Mouse (Mus musculus): ENCODE measurements around the gene Gm12184. TPM values are rescaled to one million over a fixed set of nuclear protein-coding genes. Genes with fewer than 3 reads are reported as not detected.

Gene Gm12184
- 1.8 TPM for polyA plus RNA-seq (2014; fragmentation: Illumina TruSeq; extraction: RNeasy Lipid Tissue Mini Kit (QIAGEN cat#74804); ENCODE audit: low read depth, low replicate concordance)

GRCm38 (mm10) chr11:48825979-48826751 is at the start of gene Gm12184, which contains the start of gene Trim7:
Gene Gm12184, minus strand, starts transcription at chr11:48826655.
Gene Trim7, plus strand, starts transcription at chr11:48826140.

DNA sequence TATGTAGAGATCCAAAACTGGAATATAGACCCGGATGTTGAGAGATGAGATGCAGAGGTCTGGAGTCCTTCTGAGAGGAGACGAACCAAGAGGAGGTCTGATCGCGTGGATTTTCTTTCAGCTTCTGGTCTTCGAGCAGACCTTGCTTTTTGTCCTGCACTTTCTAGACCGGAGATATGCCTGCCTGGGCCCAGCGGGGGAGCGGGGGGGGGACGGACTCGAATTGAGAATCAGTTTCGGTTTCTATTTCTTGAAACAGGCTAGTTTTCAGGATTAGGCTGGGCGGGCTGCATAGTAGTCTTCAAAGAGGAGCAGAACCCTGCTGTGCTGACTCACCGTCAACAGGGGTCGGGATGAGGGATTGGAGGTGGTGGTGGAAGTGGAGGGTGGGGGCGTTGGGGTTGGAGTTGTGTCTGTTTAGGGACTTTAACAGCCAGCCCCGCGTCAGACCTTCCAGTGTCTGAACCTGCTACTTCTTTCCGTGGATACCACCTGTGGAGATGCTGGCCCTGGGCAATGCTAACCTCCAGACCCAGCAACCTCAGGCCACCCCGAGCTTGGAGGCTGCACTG is 44.8 kb upstream of the Gm12184 start, which contains the start of gene Irgm1:
Gene Irgm1 (minus strand): TSS at position 483 of the 572 bp plus-strand sequence.

DNA sequence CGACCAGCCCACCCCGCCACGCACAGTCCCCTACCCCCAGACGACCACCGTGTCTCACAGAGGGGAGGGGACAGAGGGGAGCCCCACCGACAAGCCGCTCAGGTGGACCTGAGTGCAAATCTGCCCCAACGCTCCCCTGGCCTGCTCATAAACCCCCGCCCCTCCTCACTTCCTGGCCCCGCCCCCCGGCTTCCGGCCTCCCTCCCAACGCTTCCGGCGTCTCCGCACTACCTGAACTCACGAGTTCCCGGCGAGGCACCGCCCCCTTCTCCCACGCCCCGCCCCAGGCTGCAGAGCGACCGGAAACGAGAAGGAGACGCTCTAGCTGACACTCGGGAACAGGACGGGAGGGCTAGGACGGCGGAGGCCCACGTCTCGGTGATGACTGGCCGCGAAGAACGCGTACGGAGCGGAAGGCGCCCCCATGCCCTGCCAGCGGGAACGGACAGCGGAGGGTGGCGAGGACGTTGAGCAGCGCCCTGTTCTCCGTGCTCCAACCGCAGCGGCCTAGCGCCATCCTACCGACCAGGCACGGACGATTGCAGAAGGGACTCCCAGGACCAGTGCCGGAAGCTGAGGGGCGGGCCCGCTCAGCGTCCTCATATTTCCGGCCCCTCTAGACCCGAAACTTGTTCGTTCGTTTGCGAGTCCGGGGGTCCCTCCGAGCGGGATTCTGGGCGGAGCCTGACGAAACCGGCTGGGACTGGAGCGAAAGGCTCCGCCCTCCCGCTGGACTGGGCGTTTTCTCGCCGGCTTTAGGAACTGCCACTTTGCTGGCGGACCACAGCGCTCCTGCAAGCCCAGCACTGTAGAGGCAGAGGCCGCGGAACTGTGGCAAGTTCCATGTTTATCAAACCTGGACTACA is 9.4 kb downstream of the Gm12184 start, which contains the start of gene Trim41:
Gene Trim41 (minus strand): TSS at position 554 of the 866 bp plus-strand sequence.

DNA sequence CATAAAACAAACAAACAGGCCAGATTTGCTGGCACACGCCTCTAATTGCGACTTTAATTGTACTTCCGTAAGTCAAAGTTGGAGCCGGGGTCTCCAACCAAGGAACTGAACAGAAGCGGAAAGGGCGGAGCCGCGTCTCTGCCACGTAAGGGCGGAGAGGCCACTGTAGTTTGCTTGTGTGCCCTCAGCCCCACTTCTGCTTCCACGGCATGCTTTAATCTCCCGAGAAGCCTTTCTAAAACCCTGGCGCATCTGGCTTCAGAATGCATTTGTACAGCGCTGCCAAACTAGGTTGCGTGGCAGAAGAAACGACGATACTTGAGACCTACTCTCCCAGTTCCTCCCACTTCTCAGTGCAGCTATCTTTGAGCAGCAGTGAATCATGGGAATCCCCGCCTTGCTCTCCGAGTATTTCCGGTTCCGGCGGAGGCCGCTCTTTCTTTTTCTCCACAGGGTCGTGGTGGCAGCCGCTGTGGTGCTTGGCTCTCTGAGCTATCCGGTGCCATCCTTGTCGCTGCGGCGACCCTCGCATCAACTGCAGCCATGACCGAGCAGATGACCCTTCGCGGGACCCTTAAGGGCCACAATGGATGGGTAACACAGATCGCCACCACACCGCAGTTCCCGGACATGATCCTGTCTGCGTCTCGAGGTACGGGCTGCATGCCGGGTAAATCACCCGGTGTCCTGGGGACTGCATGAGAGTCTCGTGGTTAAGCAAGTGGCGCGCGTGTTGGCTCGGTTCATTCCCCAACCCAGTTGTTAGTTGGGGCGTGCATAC is 26.3 kb downstream of the Gm12184 start, which contains the start of gene Rack1:
Gene Rack1 (plus strand): TSS at position 412 of the 781 bp plus-strand sequence.

Other genes starting within 250 kb of the Gm12184 start
- 60.1 TPM for gene Rack1, start 26.3 kb downstream of the Gm12184 start, polyA plus RNA-seq (2014; fragmentation: Illumina TruSeq; extraction: RNeasy Lipid Tissue Mini Kit (QIAGEN cat#74804); ENCODE audit: low read depth, low replicate concordance)
- gene Trim41, start 9.3 kb downstream of the Gm12184 start, polyA plus RNA-seq (2014; fragmentation: Illumina TruSeq; extraction: RNeasy Lipid Tissue Mini Kit (QIAGEN cat#74804); ENCODE audit: low read depth, low replicate concordance) = 8.6 TPM
- 26.4 TPM for gene Trim7, start 515 bp downstream of the Gm12184 start, polyA plus RNA-seq (2014; fragmentation: Illumina TruSeq; extraction: RNeasy Lipid Tissue Mini Kit (QIAGEN cat#74804); ENCODE audit: low read depth, low replicate concordance)
- 81.7 TPM for gene Irgm1, start 45.0 kb upstream of the Gm12184 start, polyA plus RNA-seq (2014; fragmentation: Illumina TruSeq; extraction: RNeasy Lipid Tissue Mini Kit (QIAGEN cat#74804); ENCODE audit: low read depth, low replicate concordance)
- 0.97 TPM for gene Gm5431, start 75.6 kb upstream of the Gm12184 start, polyA plus RNA-seq (2014; fragmentation: Illumina TruSeq; extraction: RNeasy Lipid Tissue Mini Kit (QIAGEN cat#74804); ENCODE audit: low read depth, low replicate concordance)
- gene Psme2b, start 119.5 kb upstream of the Gm12184 start, polyA plus RNA-seq (2014; fragmentation: Illumina TruSeq; extraction: RNeasy Lipid Tissue Mini Kit (QIAGEN cat#74804); ENCODE audit: low read depth, low replicate concordance) = 2.3 TPM
- gene Olfr56, start 152.2 kb upstream of the Gm12184 start, polyA plus RNA-seq (2014; fragmentation: Illumina TruSeq; extraction: RNeasy Lipid Tissue Mini Kit (QIAGEN cat#74804); ENCODE audit: low read depth, low replicate concordance) = 0.49 TPM
- 2.4 TPM for gene 9930111J21Rik1, start 152.7 kb upstream of the Gm12184 start, polyA plus RNA-seq (2014; fragmentation: Illumina TruSeq; extraction: RNeasy Lipid Tissue Mini Kit (QIAGEN cat#74804); ENCODE audit: low read depth, low replicate concordance)
- gene Gm12185, start 165.6 kb upstream of the Gm12184 start, polyA plus RNA-seq (2014; fragmentation: Illumina TruSeq; extraction: RNeasy Lipid Tissue Mini Kit (QIAGEN cat#74804); ENCODE audit: low read depth, low replicate concordance) = 0.49 TPM
- gene Tgtp1, start 167.5 kb upstream of the Gm12184 start, polyA plus RNA-seq (2014; fragmentation: Illumina TruSeq; extraction: RNeasy Lipid Tissue Mini Kit (QIAGEN cat#74804); ENCODE audit: low read depth, low replicate concordance) = 20.9 TPM
- gene 9930111J21Rik2, start 224.6 kb upstream of the Gm12184 start, polyA plus RNA-seq (2014; fragmentation: Illumina TruSeq; extraction: RNeasy Lipid Tissue Mini Kit (QIAGEN cat#74804); ENCODE audit: low read depth, low replicate concordance) = 12.1 TPM
- 15.1 TPM for gene Tgtp2, start 237.6 kb upstream of the Gm12184 start, polyA plus RNA-seq (2014; fragmentation: Illumina TruSeq; extraction: RNeasy Lipid Tissue Mini Kit (QIAGEN cat#74804); ENCODE audit: low read depth, low replicate concordance)
- 7.9 TPM for gene Ifi47, start 249.9 kb upstream of the Gm12184 start, polyA plus RNA-seq (2014; fragmentation: Illumina TruSeq; extraction: RNeasy Lipid Tissue Mini Kit (QIAGEN cat#74804); ENCODE audit: low read depth, low replicate concordance)

All from kidney, adult 10 weeks (tissue).